Mouse (Mus musculus) ES-Bruce4 (cell line): ENCODE measurements at regions not wholly inside any gene's neighbourhood (a gene's known extent, or its start where the extent isn't known, plus 50 kb on each side); places are given as distances from the start of the nearest gene placed in this dataset.

Experiments used
- CTCF ChIP-seq: IDR thresholded peaks from one replicate; pipeline ENCODE4 v1.8.1; 2011; ENCODE audit warnings: low read depth, low read length
- EP300 ChIP-seq: IDR thresholded peaks from 2 replicates; pipeline ENCODE4 v1.6.1; 2011; ENCODE audit warnings: low read depth, low read length; ENCODE audit not compliant: insufficient read depth

DNA sequence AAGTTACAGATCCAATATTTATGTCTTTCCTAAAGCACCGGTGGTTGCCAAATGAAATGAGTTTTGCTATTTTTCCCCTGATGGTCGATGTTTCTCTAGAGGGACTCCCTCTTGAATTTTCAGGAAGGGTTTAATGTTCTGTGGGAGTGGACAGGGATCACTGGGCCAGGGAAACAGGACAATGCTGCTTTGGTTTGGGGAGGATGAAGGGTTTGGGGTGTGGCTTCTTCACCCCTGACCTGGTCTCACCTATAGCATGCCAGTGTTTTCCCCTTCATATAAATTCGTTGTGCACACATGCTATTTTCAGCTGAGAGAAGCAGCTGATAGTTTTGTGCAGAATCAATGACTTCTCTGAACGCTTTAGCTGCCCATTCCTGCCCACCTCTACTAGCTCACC is 257.2 kb upstream of the Rbfox1 start:
- TF ChIP-seq EP300 (no peak), CTCF (no peak)
